Mouse (Mus musculus): ENCODE measurements around the gene Epb42. TPM values are rescaled to one million over a fixed set of nuclear protein-coding genes. Genes with fewer than 3 reads are reported as not detected.

Gene Epb42
- polyA plus RNA-seq (2012) = 11.1 and 14.1 TPM in 2 replicates

GRCm38 (mm10) chr2:121036733-121037341 lies at the start of gene Epb42:
TSS of gene Epb42 (minus strand) at chr2:121037072.
- H3K36me3 ChIP-seq (ENCODE audit: control insufficient read depth) = peaks cover 50% of the 10 kb centered on the region
- no peaks in the 10 kb centered on the region for H3K27me3 ChIP-seq (ENCODE audit: control insufficient read depth)
- peak within 1 kb of the TSS; percentile 96 for H3K4me3 ChIP-seq (replicated peaks)
- TF ChIP-seq GATA1 (IDR thresholded peaks at IDR 0.05; ENCODE audit: low read length) = peak; percentile 75
- TF ChIP-seq TAL1 (IDR thresholded peaks at IDR 0.05; ENCODE audit: low read length) = peak; percentile 90
- H3K4me1 ChIP-seq (ENCODE audit: control insufficient read depth) = peaks cover 63% of the 10 kb centered on the region
- peaks cover 2% of the 10 kb centered on the region for H3K9me3 ChIP-seq (ENCODE audit: control insufficient read depth, low read length)

GRCm38 (mm10) chr2:121085480-121086185 lies 48.8 kb upstream of the Epb42 start, which contains the start of gene Tgm5:
TSS of gene Tgm5 (minus strand) at chr2:121085841.
- no peak within 1 kb of the TSS for H3K4me3 ChIP-seq (replicated peaks)
- TF ChIP-seq TAL1 (IDR thresholded peaks at IDR 0.05; ENCODE audit: low read length) = no peak
- no peak for TF ChIP-seq GATA1 (IDR thresholded peaks at IDR 0.05; ENCODE audit: low read length)
- peaks cover 4% of the 10 kb centered on the region; the same call in 1 of the 2 replicates for H3K9me3 ChIP-seq (ENCODE audit: control insufficient read depth, low read length)
- H3K36me3 ChIP-seq (ENCODE audit: control insufficient read depth) = no peaks in the 10 kb centered on the region
- no peaks in the 10 kb centered on the region for H3K4me1 ChIP-seq (ENCODE audit: control insufficient read depth)
- peaks cover 5% of the 10 kb centered on the region for H3K27me3 ChIP-seq (ENCODE audit: control insufficient read depth)

DNA sequence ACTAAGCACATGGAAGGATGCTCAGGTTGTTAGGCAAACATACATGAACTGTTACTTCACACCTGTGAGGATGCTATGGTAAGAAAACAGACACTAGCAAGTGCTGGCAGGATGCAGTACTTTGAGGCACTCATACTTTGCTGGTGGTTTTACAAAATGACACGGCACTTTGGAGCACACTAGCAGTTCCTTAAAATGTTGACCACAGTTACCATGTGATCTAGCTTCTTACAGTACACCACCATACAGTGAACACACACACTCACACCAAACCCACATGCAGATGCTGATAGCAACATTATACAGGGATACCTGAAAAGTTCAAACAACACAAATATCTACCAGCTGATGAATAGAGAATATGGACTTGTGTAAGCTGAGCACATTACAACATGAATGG lies 45.8 kb upstream of the Epb42 start:
- no peak for TF ChIP-seq TAL1 (IDR thresholded peaks at IDR 0.05; ENCODE audit: low read length)
- no peak for TF ChIP-seq GATA1 (IDR thresholded peaks at IDR 0.05; ENCODE audit: low read length)
- Histone ChIP-seq H3K9me3 (ENCODE audit: control insufficient read depth, low read length) (no peaks in the 10 kb centered on the region), H3K36me3 (ENCODE audit: control insufficient read depth) (no peaks in the 10 kb centered on the region), H3K27me3 (ENCODE audit: control insufficient read depth) (peaks cover 5% of the 10 kb centered on the region), H3K4me3 (replicated peaks) (no peak overlapping the region), H3K4me1 (ENCODE audit: control insufficient read depth) (no peaks in the 10 kb centered on the region)

GRCm38 (mm10) chr2:121074747-121075146 lies 37.9 kb upstream of the Epb42 start:
- Histone ChIP-seq H3K9me3 (ENCODE audit: control insufficient read depth, low read length) (no peaks in the 10 kb centered on the region), H3K27me3 (ENCODE audit: control insufficient read depth) (0 out of 2 replicates have a peak, but pooled peaks cover 2% of the 10 kb centered on the region), H3K4me3 (replicated peaks) (no peak overlapping the region), H3K36me3 (ENCODE audit: control insufficient read depth) (no peaks in the 10 kb centered on the region), H3K4me1 (ENCODE audit: control insufficient read depth) (peaks cover 4% of the 10 kb centered on the region)
- no peak for TF ChIP-seq GATA1 (IDR thresholded peaks at IDR 0.05; ENCODE audit: low read length)
- TF ChIP-seq TAL1 (IDR thresholded peaks at IDR 0.05; ENCODE audit: low read length) = no peak

DNA sequence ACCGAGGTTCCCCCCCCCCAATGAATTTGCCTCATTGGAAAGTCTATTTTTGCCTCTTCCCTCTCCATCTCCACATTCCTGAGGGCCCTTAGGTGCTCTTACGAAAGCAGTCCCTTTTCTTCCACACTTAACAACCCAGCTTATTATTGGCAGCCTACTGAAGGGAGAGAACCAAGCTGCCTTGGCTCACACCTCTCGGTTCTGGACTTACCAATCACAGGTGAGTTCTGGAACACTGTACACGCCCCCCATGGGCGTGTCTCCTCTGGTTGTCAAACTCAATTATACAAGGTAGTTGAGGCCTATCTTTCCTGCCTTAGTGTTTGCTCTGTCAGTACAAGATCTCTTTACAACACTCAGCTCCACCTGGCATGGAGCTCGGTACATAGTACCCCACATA lies 35.0 kb upstream of the Epb42 start:
- H3K4me3 ChIP-seq (replicated peaks) = no peak overlapping the region
- 0 out of 2 replicates have a peak, but pooled peaks cover 2% of the 10 kb centered on the region for H3K27me3 ChIP-seq (ENCODE audit: control insufficient read depth)
- H3K4me1 ChIP-seq (ENCODE audit: control insufficient read depth) = peaks cover 4% of the 10 kb centered on the region
- H3K36me3 ChIP-seq (ENCODE audit: control insufficient read depth) = no peaks in the 10 kb centered on the region
- no peak for TF ChIP-seq GATA1 (IDR thresholded peaks at IDR 0.05; ENCODE audit: low read length)
- TF ChIP-seq TAL1 (IDR thresholded peaks at IDR 0.05; ENCODE audit: low read length) = no peak
- no peaks in the 10 kb centered on the region for H3K9me3 ChIP-seq (ENCODE audit: control insufficient read depth, low read length)

GRCm38 (mm10) chr2:121069506-121069905 lies 32.6 kb upstream of the Epb42 start:
- H3K9me3 ChIP-seq (ENCODE audit: control insufficient read depth, low read length) = no peaks in the 10 kb centered on the region
- TF ChIP-seq TAL1 (IDR thresholded peaks at IDR 0.05; ENCODE audit: low read length) = no peak
- no peak for TF ChIP-seq GATA1 (IDR thresholded peaks at IDR 0.05; ENCODE audit: low read length)
- H3K4me3 ChIP-seq (replicated peaks) = no peak overlapping the region
- peaks cover 4% of the 10 kb centered on the region for H3K4me1 ChIP-seq (ENCODE audit: control insufficient read depth)
- no peaks in the 10 kb centered on the region for H3K36me3 ChIP-seq (ENCODE audit: control insufficient read depth)
- H3K27me3 ChIP-seq (ENCODE audit: control insufficient read depth) = peaks cover 2% of the 10 kb centered on the region; the same call in 1 of the 2 replicates

- TF ChIP-seq GATA1 (IDR thresholded peaks at IDR 0.05; ENCODE audit: low read length) (no peak), TAL1 (IDR thresholded peaks at IDR 0.05; ENCODE audit: low read length) (no peak)
- H3K27me3 ChIP-seq (ENCODE audit: control insufficient read depth) = peaks cover 7% of the 10 kb centered on the region
- no peaks in the 10 kb centered on the region for H3K36me3 ChIP-seq (ENCODE audit: control insufficient read depth)
- H3K4me3 ChIP-seq (replicated peaks) = no peak overlapping the region
- no peaks in the 10 kb centered on the region for H3K9me3 ChIP-seq (ENCODE audit: control insufficient read depth, low read length)
- peaks cover 4% of the 10 kb centered on the region for H3K4me1 ChIP-seq (ENCODE audit: control insufficient read depth)
Observed at GRCm38 (mm10) chr2:121067116-121067515, 30.2 kb upstream of the Epb42 start.

DNA sequence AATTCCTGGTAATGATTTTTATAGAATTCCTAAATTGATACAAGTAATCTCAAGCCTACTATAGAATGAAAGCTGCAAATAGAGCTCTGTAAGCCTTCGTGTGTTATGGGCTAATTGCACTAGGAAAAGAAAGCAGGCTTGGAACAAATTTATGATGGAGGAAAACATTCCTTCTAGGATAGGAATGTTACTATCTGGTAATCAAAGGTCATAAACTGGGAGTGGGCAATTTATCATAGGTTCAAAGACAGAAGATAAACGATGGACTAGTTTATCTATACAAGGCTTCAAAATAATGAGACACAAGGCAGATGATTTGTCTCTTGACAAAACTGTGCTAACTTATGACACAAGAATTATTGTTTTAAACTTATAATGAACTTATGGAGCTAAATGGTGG lies 24.4 kb upstream of the Epb42 start:
- Histone ChIP-seq H3K4me1 (ENCODE audit: control insufficient read depth) (peaks cover 7% of the 10 kb centered on the region), H3K9me3 (ENCODE audit: control insufficient read depth, low read length) (no peaks in the 10 kb centered on the region), H3K4me3 (replicated peaks) (no peak overlapping the region), H3K27me3 (ENCODE audit: control insufficient read depth) (peaks cover 24% of the 10 kb centered on the region), H3K36me3 (ENCODE audit: control insufficient read depth) (no peaks in the 10 kb centered on the region)
- no peak for TF ChIP-seq TAL1 (IDR thresholded peaks at IDR 0.05; ENCODE audit: low read length)
- no peak for TF ChIP-seq GATA1 (IDR thresholded peaks at IDR 0.05; ENCODE audit: low read length)

DNA sequence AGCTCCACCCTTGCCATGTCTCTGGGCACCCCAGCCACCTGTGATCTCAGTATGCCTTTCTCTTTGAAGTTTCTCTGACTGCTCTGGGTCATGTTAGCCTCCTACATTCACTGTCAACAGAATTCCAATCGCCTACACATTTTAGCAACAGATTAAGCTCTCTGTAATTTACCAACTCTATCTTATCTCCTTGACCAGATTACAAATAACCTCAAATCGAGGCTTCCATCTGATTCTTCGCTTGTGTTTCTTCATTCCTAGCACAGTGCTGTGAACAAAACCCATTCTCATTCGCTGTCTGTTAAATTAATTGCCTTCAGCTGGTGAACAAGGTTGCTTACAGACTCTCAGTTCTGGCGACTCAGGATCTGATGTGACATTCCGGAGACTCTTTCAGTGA lies 21.1 kb upstream of the Epb42 start:
- peaks cover 23% of the 10 kb centered on the region for H3K27me3 ChIP-seq (ENCODE audit: control insufficient read depth)
- H3K4me3 ChIP-seq (replicated peaks) = no peak overlapping the region
- no peaks in the 10 kb centered on the region for H3K36me3 ChIP-seq (ENCODE audit: control insufficient read depth)
- no peaks in the 10 kb centered on the region for H3K9me3 ChIP-seq (ENCODE audit: control insufficient read depth, low read length)
- TF ChIP-seq TAL1 (IDR thresholded peaks at IDR 0.05; ENCODE audit: low read length) (no peak), GATA1 (IDR thresholded peaks at IDR 0.05; ENCODE audit: low read length) (no peak)
- H3K4me1 ChIP-seq (ENCODE audit: control insufficient read depth) = peaks cover 35% of the 10 kb centered on the region
